Mouse (Mus musculus): ENCODE data around the gene 2310009B15Rik. TPM values are rescaled to one million over a fixed set of nuclear protein-coding genes. Genes with fewer than 3 reads are reported as not detected.

The 2310009B15Rik gene
- polyA plus RNA-seq, 1 experiment from 2014 or later = 52.8 TPM

GRCm38 (mm10) chr1:138841306-138842095, 15.2 kb downstream of the 2310009B15Rik start:
- WGBS = 2% methylated on average over 54 of the region's 54 CpGs
- Histone ChIP-seq H3K27ac (replicated peaks) (no peak overlapping the region), H3K4me1 (replicated peaks; ENCODE audit: control insufficient read depth, insufficient read depth) (no peaks in the 10 kb centered on the region), H3K9me3 (ENCODE audit: control insufficient read depth, low read length) (no peaks in the 10 kb centered on the region), H3K36me3 (ENCODE audit: control insufficient read depth, insufficient read depth, low read length) (no peaks in the 10 kb centered on the region), H3K4me3 (ENCODE audit: low read depth, low read length) (peak overlapping the region; percentile 35), H3K27me3 (ENCODE audit: control insufficient read depth, insufficient read depth, low read length) (peaks cover 23% of the 10 kb centered on the region), H3K9ac (ENCODE audit: low read length) (no peak overlapping the region), H3K4me2 (replicated peaks; ENCODE audit: low read depth) (peak overlapping the region; percentile 50)
- peak; percentile 57 for DNase-seq (ENCODE audit: low spot score)
- no peak for ATAC-seq (ENCODE audit: low FRiP score, low TSS enrichment)
- TF ChIP-seq CTCF (IDR thresholded peaks at IDR 0.05; ENCODE audit: low read depth) (no peak), EP300 (optimal IDR thresholded peaks at IDR 0.05) (no peak)

DNA sequence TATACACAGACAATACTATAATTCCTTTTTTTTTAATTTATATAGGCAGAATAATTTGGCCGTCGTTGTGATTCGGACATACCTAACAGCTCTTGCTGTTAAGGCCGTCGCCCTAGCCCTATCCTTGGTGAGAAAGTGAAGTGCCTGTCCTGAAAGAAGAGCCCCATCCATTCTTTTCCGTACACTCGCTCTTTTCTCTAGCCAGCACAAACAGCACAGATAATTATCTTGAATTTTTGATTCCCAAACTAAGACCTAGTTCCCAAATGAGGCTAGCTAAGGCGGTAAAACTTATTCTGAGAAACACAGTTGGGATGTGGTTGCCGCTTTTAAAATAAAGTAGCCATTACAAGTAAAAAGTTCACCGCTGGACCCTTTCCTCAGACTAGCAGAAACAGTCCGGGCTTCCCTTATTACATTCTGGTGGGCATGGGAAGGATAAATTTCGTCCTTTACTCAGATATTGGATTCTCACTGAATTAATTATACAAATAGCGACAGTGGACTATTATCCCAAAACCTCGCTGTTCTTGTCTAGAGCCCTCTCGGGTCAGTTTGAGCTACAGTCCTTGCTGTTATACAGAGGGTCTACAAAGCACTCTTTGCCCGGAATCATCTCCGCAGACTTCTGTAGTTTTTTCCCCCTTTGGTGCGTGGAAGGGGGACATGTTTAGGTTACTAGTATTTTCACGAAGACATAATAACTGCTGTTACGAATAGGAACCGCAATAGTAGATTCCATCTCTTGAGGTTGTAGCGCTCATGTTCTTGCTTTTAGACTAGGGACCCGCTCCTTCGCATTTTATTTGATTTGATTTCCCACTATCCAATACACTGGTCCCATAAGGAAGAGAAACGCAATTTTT, 16.0 kb downstream of the 2310009B15Rik start:
- 13% methylated on average over 25 of the region's 25 CpGs for WGBS
- H3K4me1 ChIP-seq (replicated peaks; ENCODE audit: control insufficient read depth, insufficient read depth) = no peaks in the 10 kb centered on the region
- no peak for ATAC-seq (ENCODE audit: low FRiP score, low TSS enrichment)
- TF ChIP-seq CTCF (IDR thresholded peaks at IDR 0.05; ENCODE audit: low read depth) = no peak
- no peak for TF ChIP-seq EP300 (optimal IDR thresholded peaks at IDR 0.05)
- H3K9ac ChIP-seq (ENCODE audit: low read length) = no peak overlapping the region
- H3K27me3 ChIP-seq (ENCODE audit: control insufficient read depth, insufficient read depth, low read length) = peaks cover 23% of the 10 kb centered on the region
- no peak overlapping the region for H3K4me2 ChIP-seq (replicated peaks; ENCODE audit: low read depth)
- H3K4me3 ChIP-seq (ENCODE audit: low read depth, low read length) = peak overlapping the region; percentile 35
- H3K9me3 ChIP-seq (ENCODE audit: control insufficient read depth, low read length) = no peaks in the 10 kb centered on the region
- DNase-seq (ENCODE audit: low spot score) = no peak
- H3K36me3 ChIP-seq (ENCODE audit: control insufficient read depth, insufficient read depth, low read length) = no peaks in the 10 kb centered on the region
- H3K27ac ChIP-seq (replicated peaks) = no peak overlapping the region

- Histone ChIP-seq H3K4me3 (ENCODE audit: low read depth, low read length) (no peak overlapping the region), H3K9ac (ENCODE audit: low read length) (no peak overlapping the region), H3K27me3 (ENCODE audit: control insufficient read depth, insufficient read depth, low read length) (peaks cover 16% of the 10 kb centered on the region), H3K9me3 (ENCODE audit: control insufficient read depth, low read length) (no peaks in the 10 kb centered on the region), H3K27ac (replicated peaks) (no peak overlapping the region), H3K36me3 (ENCODE audit: control insufficient read depth, insufficient read depth, low read length) (no peaks in the 10 kb centered on the region), H3K4me1 (replicated peaks; ENCODE audit: control insufficient read depth, insufficient read depth) (no peaks in the 10 kb centered on the region), H3K4me2 (replicated peaks; ENCODE audit: low read depth) (no peak overlapping the region)
- DNase-seq (ENCODE audit: low spot score) = no peak
- WGBS = 11% methylated on average over 16 of the region's 16 CpGs
- no peak for TF ChIP-seq EP300 (optimal IDR thresholded peaks at IDR 0.05)
- no peak for TF ChIP-seq CTCF (IDR thresholded peaks at IDR 0.05; ENCODE audit: low read depth)
- no peak for ATAC-seq (ENCODE audit: low FRiP score, low TSS enrichment)
Measured at GRCm38 (mm10) chr1:138839809-138840430, 16.7 kb downstream of the 2310009B15Rik start.

DNA sequence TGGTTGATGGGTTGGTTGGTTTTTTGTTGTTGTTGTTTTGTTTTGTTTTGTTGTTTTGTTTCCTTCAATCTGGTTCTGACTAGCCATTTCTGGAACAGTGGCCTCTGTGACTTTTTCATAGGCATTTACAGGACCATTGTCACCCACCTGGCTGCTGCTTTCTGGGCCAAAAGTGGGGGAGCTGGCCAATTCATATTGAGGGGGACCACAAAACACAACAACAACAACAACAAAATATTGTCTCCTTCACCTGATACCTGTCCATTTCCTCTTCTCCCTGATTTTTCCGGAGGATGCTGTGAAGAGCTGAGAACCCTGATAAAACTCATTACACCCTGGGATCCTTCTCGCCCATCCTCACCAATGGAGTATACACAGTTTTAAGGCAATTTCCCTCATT, 17.4 kb downstream of the 2310009B15Rik start:
- WGBS = 18% methylated on average over 2 of the region's 2 CpGs

GRCm38 (mm10) chr1:138837786-138838743, 18.6 kb downstream of the 2310009B15Rik start:
- Histone ChIP-seq H3K4me3 (ENCODE audit: low read depth, low read length) (peak overlapping the region; percentile 15; the same call in 1 of the 2 replicates), H3K9me3 (ENCODE audit: control insufficient read depth, low read length) (no peaks in the 10 kb centered on the region), H3K4me1 (replicated peaks; ENCODE audit: control insufficient read depth, insufficient read depth) (no peaks in the 10 kb centered on the region), H3K36me3 (ENCODE audit: control insufficient read depth, insufficient read depth, low read length) (no peaks in the 10 kb centered on the region), H3K4me2 (replicated peaks; ENCODE audit: low read depth) (peak overlapping the region; percentile 34), H3K9ac (ENCODE audit: low read length) (no peak overlapping the region), H3K27ac (replicated peaks) (no peak overlapping the region), H3K27me3 (ENCODE audit: control insufficient read depth, insufficient read depth, low read length) (peaks cover 14% of the 10 kb centered on the region)
- ATAC-seq (ENCODE audit: low FRiP score, low TSS enrichment) = no peak
- whole genome bisulfite sequencing = 21% methylated on average over 27 of the region's 27 CpGs
- DNase-seq (ENCODE audit: low spot score) = no peak
- TF ChIP-seq EP300 (optimal IDR thresholded peaks at IDR 0.05) = no peak
- TF ChIP-seq CTCF (IDR thresholded peaks at IDR 0.05; ENCODE audit: low read depth) = no peak

More for the DNA sequence above, 17.4 kb downstream of the 2310009B15Rik start:
- Histone ChIP-seq H3K9me3 (ENCODE audit: control insufficient read depth, low read length) (no peaks in the 10 kb centered on the region), H3K36me3 (ENCODE audit: control insufficient read depth, insufficient read depth, low read length) (no peaks in the 10 kb centered on the region), H3K4me2 (replicated peaks; ENCODE audit: low read depth) (no peak overlapping the region), H3K4me1 (replicated peaks; ENCODE audit: control insufficient read depth, insufficient read depth) (no peaks in the 10 kb centered on the region), H3K27ac (replicated peaks) (no peak overlapping the region), H3K4me3 (ENCODE audit: low read depth, low read length) (no peak overlapping the region), H3K27me3 (ENCODE audit: control insufficient read depth, insufficient read depth, low read length) (peaks cover 17% of the 10 kb centered on the region), H3K9ac (ENCODE audit: low read length) (no peak overlapping the region)
- DNase-seq (ENCODE audit: low spot score) = no peak
- ATAC-seq (ENCODE audit: low FRiP score, low TSS enrichment) = no peak
- TF ChIP-seq EP300 (optimal IDR thresholded peaks at IDR 0.05) (no peak), CTCF (IDR thresholded peaks at IDR 0.05; ENCODE audit: low read depth) (no peak)
